Mouse (Mus musculus): ENCODE measurements at regions not wholly inside any gene's neighbourhood (a gene's known extent, or its start where the extent isn't known, plus 50 kb on each side); places are given as distances from the start of the nearest gene placed in this dataset.
"Not testable (repeated sequence)": the region's sequence is repeated elsewhere in the genome, so short reads cannot be mapped to it uniquely, and the experiment has no call there.

DNA sequence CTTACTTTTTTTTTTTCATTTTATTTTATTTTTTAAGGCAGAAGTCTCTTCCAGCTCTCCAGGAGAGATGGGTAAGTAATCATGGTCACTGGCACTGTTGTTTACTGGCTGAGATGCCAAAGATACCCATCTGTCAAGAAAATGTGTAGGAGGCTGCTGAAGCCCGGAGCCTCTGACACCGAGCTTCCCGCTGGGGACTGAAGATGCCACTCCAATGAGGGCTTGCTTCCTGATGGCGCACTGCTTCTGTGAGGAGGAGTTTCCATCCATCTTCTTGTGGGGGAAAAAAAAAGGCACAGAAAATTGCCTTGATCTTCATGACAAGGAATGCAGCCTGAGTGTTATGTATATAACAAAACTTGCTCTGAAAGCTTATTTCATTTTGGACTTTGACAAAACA is 418.2 kb upstream of the Igfbp7 start:
- ATAC-seq (ENCODE audit: insufficient number of reproducible peaks, low FRiP score, low TSS enrichment): no peak

GRCm38 (mm10) chr5:77816759-77817280 is 409.0 kb upstream of the Igfbp7 start:
- no peak for ATAC-seq (ENCODE audit: insufficient number of reproducible peaks, low FRiP score, low TSS enrichment)

GRCm38 (mm10) chr5:77809844-77810243 is 402.0 kb upstream of the Igfbp7 start:
- no peak for ATAC-seq (ENCODE audit: insufficient number of reproducible peaks, low FRiP score, low TSS enrichment)

DNA sequence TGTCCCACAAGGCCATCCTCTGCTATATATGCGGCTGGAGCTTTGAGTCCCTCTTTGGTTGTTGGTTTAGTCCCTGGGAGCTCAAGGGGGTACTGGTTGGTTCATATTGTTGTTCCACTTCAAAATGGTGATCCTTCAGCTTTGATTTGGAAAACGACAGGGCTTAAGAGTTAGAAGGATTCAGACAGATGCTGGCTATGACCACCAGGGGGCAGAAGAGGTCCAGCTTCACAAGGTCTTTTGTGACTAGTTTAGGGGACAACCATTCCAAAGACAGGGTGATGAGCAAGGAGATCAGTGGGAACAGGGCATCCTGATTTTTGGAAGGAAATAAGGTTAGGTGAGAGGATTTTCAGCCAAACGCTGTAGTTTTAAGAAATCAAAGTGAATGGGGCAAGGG is 399.9 kb upstream of the Igfbp7 start:
- no peak for ATAC-seq (ENCODE audit: insufficient number of reproducible peaks, low FRiP score, low TSS enrichment)

GRCm38 (mm10) chr5:77806334-77807157 is 398.7 kb upstream of the Igfbp7 start:
- no peak for ATAC-seq (ENCODE audit: insufficient number of reproducible peaks, low FRiP score, low TSS enrichment)

- no peak for ATAC-seq (ENCODE audit: insufficient number of reproducible peaks, low FRiP score, low TSS enrichment)
These were observed 398.0 kb upstream of the Igfbp7 start for GRCm38 (mm10) chr5:77805796-77806195.

GRCm38 (mm10) chr5:77805303-77805702 is 397.5 kb upstream of the Igfbp7 start:
- no peak for ATAC-seq (ENCODE audit: insufficient number of reproducible peaks, low FRiP score, low TSS enrichment)

DNA sequence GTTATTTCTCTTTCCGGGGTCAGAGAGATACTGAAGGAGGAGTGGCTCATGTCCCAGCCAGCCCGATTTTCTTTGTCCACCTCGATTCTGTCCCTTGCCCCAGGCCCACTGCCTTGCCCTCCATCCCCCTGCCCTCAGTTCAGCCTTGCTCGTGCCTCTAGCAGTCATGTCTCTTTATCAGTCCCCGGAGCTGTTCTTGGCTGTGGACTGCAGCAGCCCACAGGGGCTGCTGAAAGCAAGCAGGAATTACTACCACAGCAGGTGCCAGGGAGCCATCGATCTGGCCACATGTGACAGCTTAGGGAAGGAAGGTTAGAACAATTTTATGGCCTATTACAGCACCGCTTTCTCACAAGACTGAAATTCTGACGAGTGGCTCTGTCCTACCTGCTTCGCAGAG is 396.3 kb upstream of the Igfbp7 start:
- 0 out of 2 replicates have a peak, but pooled peaks have one; percentile 37 for ATAC-seq (ENCODE audit: insufficient number of reproducible peaks, low FRiP score, low TSS enrichment)

DNA sequence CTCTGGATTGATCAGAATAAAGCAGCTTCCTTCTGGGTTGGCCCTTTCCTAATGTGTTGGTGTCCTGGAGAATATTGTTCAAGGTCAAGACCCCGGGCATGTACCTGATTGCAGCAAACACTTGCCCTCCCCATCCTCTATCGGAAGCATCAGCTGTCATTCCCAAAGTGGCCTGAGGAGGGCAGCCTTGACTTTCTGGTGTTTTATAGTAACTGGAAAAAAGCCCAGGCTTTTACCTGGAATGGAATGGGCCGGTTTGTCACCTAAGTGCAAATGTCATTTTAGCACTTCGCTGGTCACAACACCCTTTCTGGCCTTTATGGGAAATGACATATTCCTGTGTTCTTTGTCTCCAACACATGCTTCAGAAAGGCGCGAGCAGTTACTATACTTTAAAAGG is 395.7 kb upstream of the Igfbp7 start:
- ATAC-seq (ENCODE audit: insufficient number of reproducible peaks, low FRiP score, low TSS enrichment): peak; percentile 29; the same call in 1 of the 2 replicates

GRCm38 (mm10) chr5:77796960-77797359 is 389.1 kb upstream of the Igfbp7 start:
- no peak for ATAC-seq (ENCODE audit: insufficient number of reproducible peaks, low FRiP score, low TSS enrichment)

GRCm38 (mm10) chr5:77795766-77796165 is 387.9 kb upstream of the Igfbp7 start:
- ATAC-seq (ENCODE audit: insufficient number of reproducible peaks, low FRiP score, low TSS enrichment): no peak

DNA sequence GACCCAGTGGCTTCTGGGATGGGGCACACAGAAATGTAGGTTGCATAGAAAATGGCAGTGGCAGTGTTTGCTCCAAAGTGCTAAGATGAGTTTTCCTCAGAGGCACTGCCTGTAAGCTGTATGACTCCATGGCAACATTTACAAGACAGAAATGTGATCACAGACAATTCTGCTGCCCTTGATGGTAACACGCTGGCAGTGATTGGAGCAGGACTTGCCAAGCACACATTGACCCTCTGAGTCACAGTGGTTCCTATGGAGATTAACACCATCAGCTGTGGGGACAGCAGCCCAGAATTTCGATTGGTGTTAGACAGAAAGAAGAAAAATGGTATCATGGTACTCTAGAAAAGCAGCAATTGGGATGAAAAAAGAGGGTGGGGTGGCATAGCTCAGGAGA is 376.1 kb upstream of the Igfbp7 start:
- no peak for ATAC-seq (ENCODE audit: insufficient number of reproducible peaks, low FRiP score, low TSS enrichment)

DNA sequence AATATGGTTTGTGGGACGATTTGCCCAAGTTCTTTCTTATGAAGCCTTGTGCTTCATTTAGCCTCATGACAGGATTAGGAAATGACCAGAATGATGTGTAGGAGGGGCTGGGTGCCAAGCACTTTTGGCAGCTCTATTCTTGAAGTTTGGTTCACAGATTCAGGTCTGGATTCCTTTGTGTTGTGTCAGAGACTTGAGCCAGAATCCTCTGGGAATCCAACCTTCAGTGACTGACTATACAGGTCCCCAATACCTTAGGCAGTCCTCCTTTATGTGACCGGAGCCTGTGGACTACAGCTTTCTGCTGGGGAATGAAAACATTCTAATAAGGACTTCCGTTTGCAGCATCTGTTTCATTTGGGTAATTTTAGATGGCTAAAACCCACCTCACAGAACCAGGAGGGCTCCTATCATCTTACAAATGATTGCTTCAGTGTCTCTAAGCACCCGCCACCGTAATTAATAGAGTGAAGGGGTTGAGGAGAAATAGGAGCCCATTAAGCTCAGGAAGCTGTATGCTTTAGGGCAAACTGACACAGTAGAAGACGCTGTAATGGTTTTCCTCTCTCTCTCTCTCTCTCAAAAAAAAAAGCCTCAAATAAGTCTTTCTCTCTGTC is 354.7 kb upstream of the Igfbp7 start:
- ATAC-seq (ENCODE audit: insufficient number of reproducible peaks, low FRiP score, low TSS enrichment): no peak

DNA sequence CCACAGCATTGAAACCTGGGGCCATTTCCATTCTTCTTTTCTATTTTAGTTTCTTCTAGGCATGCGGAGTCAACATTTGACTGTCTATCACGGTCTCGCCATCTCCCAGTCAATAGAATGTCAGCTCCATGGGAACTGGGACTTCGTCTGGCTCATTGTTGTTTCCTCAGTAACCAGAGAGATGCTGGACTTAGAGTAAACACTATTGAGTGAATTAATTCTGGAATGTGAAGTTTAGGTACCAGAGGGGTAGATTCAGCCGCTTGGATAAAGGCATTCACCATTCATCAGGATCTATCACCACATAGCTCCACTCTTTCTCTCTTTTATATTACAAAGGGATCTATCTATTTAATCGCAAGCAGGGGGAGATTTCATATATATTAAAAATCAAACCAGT is 354.2 kb upstream of the Igfbp7 start:
- ATAC-seq (ENCODE audit: insufficient number of reproducible peaks, low FRiP score, low TSS enrichment): no peak

- no peak for ATAC-seq (ENCODE audit: insufficient number of reproducible peaks, low FRiP score, low TSS enrichment)
These were observed 341.1 kb upstream of the Igfbp7 start for GRCm38 (mm10) chr5:77748933-77749332.

DNA sequence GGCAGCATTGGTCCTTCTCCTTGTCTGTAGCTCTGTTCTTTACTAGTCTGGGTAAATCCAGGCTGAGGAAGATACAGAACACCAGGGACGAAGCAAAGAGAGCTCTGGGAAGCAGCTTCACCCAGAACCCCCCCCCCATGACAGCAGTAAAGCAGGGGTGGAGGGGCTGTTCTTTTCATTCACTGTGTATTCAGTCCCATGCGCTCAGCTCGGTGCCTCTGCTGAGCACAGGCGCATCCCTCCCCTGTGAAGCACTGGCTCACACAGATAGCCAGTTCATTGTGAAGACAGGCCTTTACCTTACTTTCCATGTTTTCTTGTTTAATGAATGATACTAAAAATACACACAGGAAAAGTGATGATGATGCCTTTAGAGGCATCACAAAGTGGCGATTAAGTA is 338.8 kb upstream of the Igfbp7 start:
- no peak for ATAC-seq (ENCODE audit: insufficient number of reproducible peaks, low FRiP score, low TSS enrichment)

DNA sequence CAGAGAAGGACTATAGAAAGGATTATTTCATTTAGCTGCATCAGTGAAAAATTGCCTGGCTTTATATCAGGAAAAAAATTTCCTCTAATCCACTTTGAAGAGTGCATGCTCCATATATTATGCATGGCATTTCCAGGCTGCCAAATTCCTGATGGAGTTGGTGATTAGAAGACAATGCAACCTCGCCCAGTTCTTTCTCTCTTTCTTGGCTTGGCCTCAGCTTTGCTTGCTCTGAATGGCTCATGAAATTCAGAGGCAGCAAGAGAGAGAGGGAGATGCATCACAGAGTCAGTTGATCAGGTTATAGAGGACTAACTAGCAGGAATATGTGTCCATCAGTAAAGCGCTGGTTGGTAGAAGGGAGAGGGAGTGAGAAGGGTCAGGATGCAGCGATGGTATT is 335.6 kb upstream of the Igfbp7 start:
- no peak for ATAC-seq (ENCODE audit: insufficient number of reproducible peaks, low FRiP score, low TSS enrichment)

DNA sequence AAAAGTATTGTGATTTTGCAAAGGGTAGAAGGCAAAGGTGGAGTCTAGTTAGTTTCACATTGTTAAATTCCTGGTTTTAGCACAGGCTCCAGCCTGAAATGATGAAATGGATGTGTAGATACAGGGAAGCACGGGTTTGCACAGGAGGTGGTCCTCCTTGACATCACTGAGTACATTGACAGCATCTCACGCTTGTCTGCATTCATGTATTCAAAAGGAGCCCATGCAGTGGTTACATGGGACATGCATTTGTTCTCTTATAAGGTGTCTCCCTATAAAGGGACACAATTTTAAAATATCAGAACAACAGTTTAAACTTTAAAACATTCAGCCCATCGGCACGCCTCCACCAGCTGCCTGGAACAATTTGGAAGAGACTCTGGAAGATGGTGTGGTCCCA is 322.4 kb upstream of the Igfbp7 start:
- ATAC-seq (ENCODE audit: insufficient number of reproducible peaks, low FRiP score, low TSS enrichment): not testable (repeated sequence)

DNA sequence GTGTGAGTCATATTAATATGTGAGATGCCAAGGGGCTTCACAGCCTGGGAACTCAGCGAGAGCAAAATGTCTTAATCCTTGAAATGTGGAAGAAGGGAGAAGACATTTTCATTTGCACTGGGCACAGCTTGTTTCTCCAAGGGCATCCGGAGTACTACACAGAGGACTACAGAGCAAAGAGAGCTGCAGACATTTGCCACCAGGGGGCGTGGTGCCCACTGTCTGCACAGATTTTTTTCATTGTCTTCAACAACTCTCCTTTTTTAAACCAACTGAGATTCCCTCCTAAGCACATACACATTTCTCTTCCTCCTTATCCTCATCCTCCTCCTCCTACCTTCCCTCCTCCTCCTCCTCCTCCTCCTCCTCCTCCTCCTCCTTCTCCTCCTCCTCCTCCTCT is 273.8 kb upstream of the Igfbp7 start:
- no peak for ATAC-seq (ENCODE audit: insufficient number of reproducible peaks, low FRiP score, low TSS enrichment)

- no peak for ATAC-seq (ENCODE audit: insufficient number of reproducible peaks, low FRiP score, low TSS enrichment)
These were observed 264.5 kb upstream of the Igfbp7 start for GRCm38 (mm10) chr5:77672073-77672924.

- no peak for ATAC-seq (ENCODE audit: insufficient number of reproducible peaks, low FRiP score, low TSS enrichment)
These were observed 255.3 kb upstream of the Igfbp7 start for GRCm38 (mm10) chr5:77663096-77663495.
